ENCODE assay signal across 10 mouse cellular contexts in genomic region chr4:65839550-65840000, GRCm38 (mm10).
A peak's percentile ranks its signal among the peaks of the same experiment; 100 is the strongest.
DNase-seq lines count a peak whose midpoint lies in the region; ATAC-seq and TF ChIP-seq lines count a peak whose summit lies in the region.
"Had no signal": no experiment of that assay in that cellular context is flagged by ENCODE, and none has a peak within 500 bp of the region (broad histone marks: within the 10 kb centered on the region; RNA-seq: fewer than 3 reads in every experiment).

No protein-coding gene starts in this region.

- no peak overlapping the region for H3K4me3 ChIP-seq in ES-E14 (ENCODE audit: insufficient read depth in 1 of 2, low read depth in 1 of 2, low read length in 2 of 2, poor library complexity in 1 of 2, severe bottlenecking in 1 of 2)
- no peak overlapping the region for H3K4me3 ChIP-seq in embryonic facial prominence, embryonic 10.5 days
- no peak overlapping the region for H3K4me3 ChIP-seq in hindbrain, embryonic 15.5 days
- no peak overlapping the region for H3K4me3 ChIP-seq in midbrain, embryonic 13.5 days (replicated peaks)
- no peak overlapping the region for H3K4me3 ChIP-seq in intestine, embryonic 16.5 days (ENCODE audit: low read length)
- H3K4me3 ChIP-seq: heart, embryonic 13.5 days; limb, embryonic 12.5 days had no signal

- 42% methylated on average over 9 of the region's 9 CpGs for WGBS in embryonic facial prominence, embryonic 10.5 days
- WGBS in hindbrain, embryonic 15.5 days = 15% methylated on average over 9 of the region's 9 CpGs
- WGBS in midbrain, embryonic 13.5 days = 5% methylated on average over 9 of the region's 9 CpGs
- 66% methylated on average over 9 of the region's 9 CpGs for WGBS in intestine, embryonic 16.5 days

- H3K27ac ChIP-seq in ES-E14 (ENCODE audit: insufficient read depth, low read depth, low read length, poor library complexity, severe bottlenecking) = no peak overlapping the region
- no peak overlapping the region for H3K27ac ChIP-seq in embryonic facial prominence, embryonic 10.5 days (replicated peaks)
- H3K27ac ChIP-seq in hindbrain, embryonic 15.5 days (replicated peaks) = 0 out of 2 replicates have a peak overlapping the region, but pooled peaks have one; percentile 2
- H3K27ac ChIP-seq in midbrain, embryonic 13.5 days = 0 out of 2 replicates have a peak overlapping the region, but pooled peaks have one; percentile 15
- no peak overlapping the region for H3K27ac ChIP-seq in intestine, embryonic 16.5 days (ENCODE audit: low read length)
- H3K27ac ChIP-seq: heart, embryonic 13.5 days; limb, embryonic 12.5 days had no signal

- no peaks in the 10 kb centered on the region for H3K36me3 ChIP-seq in ES-E14 (ENCODE audit: control insufficient read depth, insufficient read depth, low read length, poor library complexity, severe bottlenecking)
- no peaks in the 10 kb centered on the region for H3K36me3 ChIP-seq in embryonic facial prominence, embryonic 10.5 days (replicated peaks)
- no peaks in the 10 kb centered on the region for H3K36me3 ChIP-seq in hindbrain, embryonic 15.5 days
- no peaks in the 10 kb centered on the region for H3K36me3 ChIP-seq in midbrain, embryonic 13.5 days
- H3K36me3 ChIP-seq in intestine, embryonic 16.5 days (ENCODE audit: control insufficient read depth, insufficient read depth, low read length) = no peaks in the 10 kb centered on the region
- H3K36me3 ChIP-seq: heart, embryonic 13.5 days; limb, embryonic 12.5 days had no signal

- peak; percentile 91 for ATAC-seq in hindbrain, embryonic 15.5 days (ENCODE audit: low FRiP score, low read depth)
- ATAC-seq in midbrain, embryonic 13.5 days = peak; percentile 92
- ATAC-seq in intestine, embryonic 16.5 days = no peak
- ATAC-seq in megakaryocyte, adult 5-6 weeks (ENCODE audit: poor library complexity, severe bottlenecking) = no peak

- H3K4me2 ChIP-seq in hindbrain, embryonic 15.5 days = no peak overlapping the region
- H3K4me2 ChIP-seq in midbrain, embryonic 13.5 days (replicated peaks) = no peak overlapping the region
- H3K4me2 ChIP-seq in intestine, embryonic 16.5 days (ENCODE audit: low read depth, low read length) = no peak overlapping the region
- H3K4me2 ChIP-seq: heart, embryonic 13.5 days; limb, embryonic 12.5 days had no signal

- no peaks in the 10 kb centered on the region for H3K9me3 ChIP-seq in ES-E14 (ENCODE audit: control insufficient read depth, insufficient read depth, low read depth, low read length)
- H3K9me3 ChIP-seq in embryonic facial prominence, embryonic 10.5 days = no peaks in the 10 kb centered on the region
- no peaks in the 10 kb centered on the region for H3K9me3 ChIP-seq in hindbrain, embryonic 15.5 days
- H3K9me3 ChIP-seq in midbrain, embryonic 13.5 days = no peaks in the 10 kb centered on the region
- H3K9me3 ChIP-seq in intestine, embryonic 16.5 days (ENCODE audit: control insufficient read depth, low read length) = no peaks in the 10 kb centered on the region
- H3K9me3 ChIP-seq: heart, embryonic 13.5 days; limb, embryonic 12.5 days had no signal

- 0 out of 2 replicates have a peak, but pooled peaks cover 8% of the 10 kb centered on the region for H3K27me3 ChIP-seq in embryonic facial prominence, embryonic 10.5 days (replicated peaks; ENCODE audit: low read depth, poor library complexity, severe bottlenecking)
- peaks cover 34% of the 10 kb centered on the region for H3K27me3 ChIP-seq in hindbrain, embryonic 15.5 days
- H3K27me3 ChIP-seq in midbrain, embryonic 13.5 days = peaks cover 86% of the 10 kb centered on the region
- no peaks in the 10 kb centered on the region for H3K27me3 ChIP-seq in intestine, embryonic 16.5 days (replicated peaks; ENCODE audit: control insufficient read depth, insufficient read depth, low read length)
- H3K27me3 ChIP-seq: heart, embryonic 13.5 days; limb, embryonic 12.5 days had no signal

- no peak overlapping the region for H3K9ac ChIP-seq in ES-E14 (ENCODE audit: insufficient read depth, low read depth, low read length, poor library complexity, severe bottlenecking)
- no peak overlapping the region for H3K9ac ChIP-seq in hindbrain, embryonic 15.5 days
- no peak overlapping the region for H3K9ac ChIP-seq in midbrain, embryonic 13.5 days (replicated peaks)
- no peak overlapping the region for H3K9ac ChIP-seq in intestine, embryonic 16.5 days (ENCODE audit: low read depth, low read length)
- H3K9ac ChIP-seq: heart, embryonic 13.5 days; limb, embryonic 12.5 days had no signal

- H3K4me1 ChIP-seq in ES-E14 (ENCODE audit: control insufficient read depth in 2 of 2, insufficient read depth in 2 of 2, low read length in 2 of 2, poor library complexity in 1 of 2) = peaks cover 0 to 3% of the 10 kb centered on the region in 2 experiments; a peak in 1 of 4 replicates
- 0 out of 2 replicates have a peak, but pooled peaks cover 5% of the 10 kb centered on the region for H3K4me1 ChIP-seq in embryonic facial prominence, embryonic 10.5 days
- H3K4me1 ChIP-seq in hindbrain, embryonic 15.5 days (replicated peaks) = peaks cover 18% of the 10 kb centered on the region
- H3K4me1 ChIP-seq in midbrain, embryonic 13.5 days (replicated peaks) = peaks cover 22% of the 10 kb centered on the region
- H3K4me1 ChIP-seq in intestine, embryonic 16.5 days (ENCODE audit: control insufficient read depth, insufficient read depth, low read length) = no peaks in the 10 kb centered on the region
- H3K4me1 ChIP-seq: heart, embryonic 13.5 days; limb, embryonic 12.5 days had no signal

- in situ Hi-C loops in ES-E14 (cut with MboI; ENCODE audit: low sequenced_read_pairs in 2 of 2, unreplicated experiment in 2 of 2) = no loop called here

- peak; percentile 13 for DNase-seq in ES-E14 (ENCODE audit: low read depth, low spot score)
- peak; percentile 13 for DNase-seq in embryonic facial prominence, embryonic 10.5 days (ENCODE audit: low spot score)
- DNase-seq in kidney, adult 9 months = no peak
- DNase-seq in gastrocnemius, postnatal 25 days = no peak

TF ChIP-seq in ES-E14, 5 proteins besides CTCF, POLR2A, EP300 and RAD21:
- TF ChIP-seq CHD2 (IDR thresholded peaks at IDR 0.05; ENCODE audit: low read depth, low read length) (no peak), ZC3H11A (IDR thresholded peaks at IDR 0.05; ENCODE audit: borderline replicate concordance, low read depth, low read length) (no peak), HCFC1 (IDR thresholded peaks at IDR 0.05; ENCODE audit: borderline replicate concordance, insufficient read depth, low read length) (no peak), MAFK (IDR thresholded peaks at IDR 0.05; ENCODE audit: insufficient read depth, low read depth, low read length) (no peak), ZNF384 (IDR thresholded peaks at IDR 0.05; ENCODE audit: low read depth, low read length) (no peak)

Comparison
In these comparisons a context has a peak if more than half of its experiments do, and no peak if none do; other contexts are left out.
1. DNase-seq: peak in ES-E14 (single experiment) and embryonic facial prominence, embryonic 10.5 days (single experiment); none in kidney, adult 9 months (single experiment) and gastrocnemius, postnatal 25 days (single experiment).
2. H3K27ac ChIP-seq: peak in hindbrain, embryonic 15.5 days (single experiment) and midbrain, embryonic 13.5 days (single experiment); none in ES-E14 (single experiment), embryonic facial prominence, embryonic 10.5 days (single experiment) and intestine, embryonic 16.5 days (single experiment).
3. ATAC-seq: peak in hindbrain, embryonic 15.5 days (single experiment) and midbrain, embryonic 13.5 days (single experiment); none in intestine, embryonic 16.5 days (single experiment) and megakaryocyte, adult 5-6 weeks (single experiment).